Mouse (Mus musculus) cerebellum, adult 9-10 months (tissue): ENCODE measurements around the gene Gmds.

Experiments used
- DNase-seq: peaks from one replicate; pipeline ENCODE4 v3.0.0; 2022

Gmds gene

GRCm38 (mm10) chr13:32266721-32267120, 71.8 kb downstream of the Gmds start:
- no peak for DNase-seq

GRCm38 (mm10) chr13:32256121-32256520, 82.4 kb downstream of the Gmds start:
- no peak for DNase-seq

DNA sequence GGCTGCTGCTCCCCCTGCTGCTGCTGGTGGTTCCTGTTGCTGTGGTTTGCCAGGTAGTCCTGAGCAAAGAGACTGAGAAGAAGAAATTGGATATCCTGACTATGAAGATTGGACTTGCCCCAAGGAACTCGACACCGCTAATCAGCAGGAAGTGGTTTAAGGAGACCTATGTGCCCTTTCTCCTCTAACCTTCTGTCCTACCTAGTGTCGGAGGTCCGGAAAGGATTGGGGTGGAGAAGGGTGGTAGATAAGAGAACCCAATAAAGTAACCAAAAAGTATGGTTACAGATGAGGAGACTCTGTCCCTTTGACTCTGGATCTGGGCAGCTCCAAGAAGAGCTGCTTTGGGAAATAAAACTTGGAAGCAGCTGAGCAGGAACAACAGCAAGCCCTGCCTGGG, 86.3 kb downstream of the Gmds start:
- no peak for DNase-seq

DNA sequence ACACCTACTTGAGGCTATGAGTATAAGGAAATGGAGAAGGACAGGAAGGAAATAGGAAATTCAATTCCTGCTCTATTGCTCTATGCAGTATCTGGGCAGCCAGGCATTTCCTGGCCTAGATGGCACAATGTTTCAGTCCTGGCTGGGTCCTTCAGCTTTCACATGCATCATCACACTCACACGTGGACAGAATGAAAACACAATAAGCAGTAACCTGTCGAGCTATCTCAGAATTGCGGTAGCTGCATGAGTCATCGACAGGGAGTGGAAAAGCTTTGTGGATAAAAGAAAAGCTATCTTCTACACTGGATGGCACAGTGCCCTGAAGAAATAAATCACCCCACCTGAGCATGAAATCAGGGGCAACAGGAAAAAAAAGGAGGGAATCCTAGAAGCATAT, 96.3 kb downstream of the Gmds start:
- no peak for DNase-seq

DNA sequence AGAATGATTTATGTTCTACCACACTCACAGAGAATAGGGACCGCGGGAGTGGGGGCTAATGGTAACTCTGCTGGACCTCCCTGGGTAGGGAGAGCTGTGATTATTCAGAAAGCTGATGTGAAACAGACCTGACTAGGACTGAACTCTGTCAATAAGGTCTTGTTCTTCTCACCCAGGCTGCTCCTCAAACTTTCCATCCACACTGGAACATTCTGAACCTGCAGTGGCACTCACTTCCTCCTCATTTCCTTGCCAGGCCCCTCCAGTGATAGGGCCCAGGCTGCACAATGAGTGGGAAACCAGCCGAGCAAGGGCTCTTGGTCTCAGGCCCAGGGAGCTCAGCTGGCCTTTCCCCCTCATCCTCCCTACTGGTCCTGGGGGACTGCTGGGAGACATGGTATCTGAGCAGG, 102.3 kb downstream of the Gmds start:
- no peak for DNase-seq

- no peak for DNase-seq
Measured at GRCm38 (mm10) chr13:32235046-32235445, 103.5 kb downstream of the Gmds start.

DNA sequence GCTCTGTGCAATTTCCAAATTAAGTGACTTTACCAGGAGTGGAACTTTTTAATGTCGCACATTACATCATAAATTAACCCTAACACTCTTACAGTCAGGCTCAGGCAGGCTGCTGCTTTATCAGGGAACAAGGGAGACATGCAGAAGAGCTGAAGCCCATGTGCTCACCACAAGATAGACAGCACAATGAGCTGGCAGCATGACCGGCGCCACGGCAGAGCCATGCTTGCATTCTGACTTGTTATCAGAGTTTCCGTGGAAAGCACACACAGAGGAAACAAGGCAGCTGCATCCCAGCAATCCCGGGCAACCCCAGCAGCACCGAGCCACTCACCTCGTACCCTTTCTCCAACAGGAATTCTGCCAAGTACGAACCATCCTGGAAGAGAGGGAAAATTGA, 104.5 kb downstream of the Gmds start:
- no peak for DNase-seq

GRCm38 (mm10) chr13:32232391-32232790, 106.1 kb downstream of the Gmds start:
- DNase-seq: no peak

GRCm38 (mm10) chr13:32231956-32232355, 106.6 kb downstream of the Gmds start:
- DNase-seq: no peak

GRCm38 (mm10) chr13:32227874-32228562, 110.5 kb downstream of the Gmds start:
- no peak for DNase-seq

DNA sequence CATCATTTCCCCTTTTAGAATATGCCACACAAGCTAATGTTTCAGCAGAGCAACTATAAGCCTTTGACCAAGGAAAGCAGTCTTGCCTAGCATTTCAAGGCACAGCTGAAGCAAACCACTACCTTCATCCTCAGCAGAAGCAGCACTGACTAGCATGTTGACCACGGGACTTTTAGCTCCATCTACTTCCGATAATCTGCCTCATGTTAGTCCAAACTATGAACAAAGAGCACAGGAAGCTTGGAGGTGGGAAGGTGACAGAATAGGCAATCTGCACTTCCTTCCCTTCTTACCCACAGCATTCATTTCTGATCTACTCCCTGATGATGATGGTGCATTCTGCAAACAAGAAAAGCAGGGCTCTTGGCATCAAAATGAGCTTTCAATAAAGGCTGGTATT, 120.9 kb downstream of the Gmds start:
- DNase-seq: no peak

DNA sequence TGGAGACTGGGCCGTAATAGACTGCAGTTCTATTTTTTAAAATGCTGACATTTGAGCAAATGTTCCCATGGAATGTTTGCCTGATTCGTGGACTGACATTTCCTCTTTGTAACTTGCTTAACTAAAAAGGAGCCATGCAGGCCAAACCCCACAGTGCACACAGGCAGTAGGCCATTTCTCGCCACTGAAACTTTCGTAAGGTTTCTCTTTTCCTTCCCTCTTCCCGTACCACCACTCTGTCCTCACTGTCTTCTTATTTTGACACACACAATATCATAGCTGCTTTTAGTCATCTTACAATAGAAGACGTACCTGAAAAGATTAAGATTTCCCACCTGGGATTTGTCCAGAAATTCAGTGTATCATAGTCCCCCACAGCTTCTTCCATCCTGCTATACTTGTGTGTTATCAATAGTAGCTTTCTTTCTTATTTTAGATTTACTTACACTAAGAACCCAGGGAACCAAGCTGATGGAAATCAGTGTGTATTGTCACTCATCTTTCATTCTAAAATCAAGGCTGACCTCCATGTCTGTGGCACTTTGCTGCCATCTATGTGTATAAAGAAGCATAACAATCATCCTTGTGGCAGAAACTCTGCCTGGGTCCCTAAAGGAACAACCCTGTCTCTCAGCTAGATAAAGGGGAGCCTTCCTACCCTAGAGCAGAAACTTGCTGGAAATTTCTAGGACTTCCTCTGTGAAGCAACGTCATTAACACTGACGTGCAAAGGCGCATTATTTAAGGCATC, 124.7 kb downstream of the Gmds start:
- peak; percentile 52 for DNase-seq

GRCm38 (mm10) chr13:32212125-32212524, 126.4 kb downstream of the Gmds start:
- no peak for DNase-seq

DNA sequence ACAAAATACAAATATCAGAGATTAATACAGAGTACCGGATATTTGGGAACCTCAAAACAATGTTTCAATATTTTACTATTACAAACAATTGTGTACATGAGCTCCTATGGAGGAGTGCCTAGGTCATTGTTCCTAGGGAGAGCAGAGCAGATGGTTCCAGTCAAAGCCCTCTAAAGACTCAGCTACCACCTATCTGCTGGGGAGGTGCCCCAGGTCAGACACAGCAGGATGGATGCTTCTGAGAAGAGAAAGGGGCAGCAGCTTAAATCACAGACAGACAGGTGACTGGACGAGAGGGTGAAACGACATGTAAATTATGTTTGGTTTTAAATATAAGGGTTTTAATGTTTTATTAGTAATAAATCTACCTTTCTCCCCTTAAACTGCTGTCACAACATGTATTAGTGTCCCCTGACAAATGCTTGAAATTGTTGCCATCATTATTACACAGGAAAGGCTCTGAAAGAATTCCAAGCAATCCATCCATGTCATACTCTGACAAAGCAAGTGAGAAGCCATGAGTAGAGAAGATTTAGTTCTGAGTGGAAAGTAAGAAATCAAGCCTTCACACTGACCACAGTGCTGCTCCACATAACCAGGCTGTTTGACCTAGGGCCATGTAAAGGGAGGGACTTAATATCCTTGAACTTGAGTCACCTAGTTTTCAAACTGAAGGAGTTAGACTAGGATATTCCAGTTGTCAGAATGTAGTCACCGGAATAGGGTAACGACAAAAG, 131.2 kb downstream of the Gmds start:
- no peak for DNase-seq

DNA sequence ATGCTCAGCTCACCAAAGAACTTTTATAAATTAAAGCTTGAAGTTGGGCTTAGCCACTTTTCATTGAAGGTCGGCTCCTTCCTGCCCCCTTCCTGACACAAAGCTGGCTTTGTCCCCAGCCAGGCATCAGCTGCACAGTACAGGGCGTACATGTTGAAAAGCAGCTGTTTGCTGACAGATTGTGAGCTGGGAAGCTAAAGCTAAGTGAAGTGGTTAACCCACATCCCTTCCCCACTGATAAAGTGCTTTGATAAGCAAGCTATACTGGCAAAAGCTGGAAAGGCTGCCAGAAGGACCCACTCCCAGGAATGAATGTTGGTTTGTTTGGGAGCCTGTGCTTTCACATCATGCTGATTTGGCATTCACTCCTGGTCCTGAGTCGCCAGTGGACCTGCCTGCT, 158.6 kb downstream of the Gmds start:
- no peak for DNase-seq

DNA sequence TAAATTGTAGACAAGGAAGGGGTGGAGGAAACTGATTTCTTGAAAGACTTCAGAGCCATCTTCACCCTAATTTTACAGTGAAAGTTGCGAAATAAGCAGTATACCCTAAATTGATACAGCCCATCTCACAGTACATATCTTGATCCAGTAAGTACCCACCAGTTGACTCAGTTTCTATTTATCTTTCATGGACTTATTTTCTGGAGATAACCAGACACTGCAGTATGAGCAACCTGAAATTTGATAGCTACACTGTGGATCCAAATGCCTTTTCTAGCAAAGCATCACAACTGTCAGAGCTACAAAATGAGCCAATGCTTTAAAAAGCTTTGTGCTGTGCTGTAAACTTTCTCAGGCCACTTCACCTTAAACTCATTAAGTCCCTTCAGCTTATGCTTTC, 159.9 kb downstream of the Gmds start:
- no peak for DNase-seq

DNA sequence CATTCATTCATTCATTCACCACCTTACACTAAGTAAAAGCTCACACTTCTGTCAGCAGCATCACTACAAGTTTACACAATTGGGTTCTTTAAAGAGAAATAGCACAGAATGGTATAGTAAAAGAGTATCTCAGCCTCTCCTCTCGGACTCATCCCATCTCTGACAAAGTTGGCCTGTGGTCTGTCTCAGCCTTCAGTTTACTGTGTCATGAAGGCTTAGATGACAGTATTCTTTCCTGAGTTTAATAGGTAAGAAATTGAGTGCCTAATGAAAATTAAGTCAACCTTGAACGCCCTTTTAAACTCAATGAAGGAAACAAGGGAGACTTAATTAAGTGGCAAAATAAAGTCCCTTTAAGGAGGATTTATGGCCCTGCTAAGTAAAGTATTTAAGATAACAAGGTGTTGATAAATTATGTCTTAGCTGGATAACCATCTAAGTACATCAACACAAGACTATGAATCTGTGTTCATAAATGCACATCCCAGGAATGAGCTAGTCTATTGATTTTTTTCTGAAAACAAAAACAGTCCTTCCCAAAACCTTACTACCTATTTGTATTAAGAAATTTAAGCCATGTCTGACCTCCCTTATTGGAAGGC, 160.6 kb downstream of the Gmds start:
- no peak for DNase-seq

DNA sequence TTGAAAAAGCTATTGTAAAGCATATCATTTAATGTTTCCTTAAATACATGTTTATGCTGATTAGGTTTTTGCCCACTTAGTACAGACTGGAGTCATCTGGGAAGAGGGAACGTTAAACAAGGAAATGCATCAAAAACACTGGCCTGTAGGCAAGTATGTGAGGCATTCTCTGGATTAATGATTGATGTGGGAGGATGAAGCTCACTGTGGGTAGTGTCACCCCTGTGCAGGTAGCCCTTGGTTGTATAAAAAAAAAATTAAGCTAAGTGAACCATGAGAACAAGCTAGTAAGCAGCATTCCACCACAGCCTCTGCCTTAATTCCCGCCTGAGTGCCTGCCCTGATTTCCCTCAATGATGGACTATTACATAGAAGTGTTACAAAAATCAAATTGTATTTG, 163.5 kb downstream of the Gmds start:
- no peak for DNase-seq

GRCm38 (mm10) chr13:32169173-32169572, 169.4 kb downstream of the Gmds start:
- DNase-seq: no peak

- DNase-seq: no peak
Measured at GRCm38 (mm10) chr13:32167806-32168205, 170.7 kb downstream of the Gmds start.

- no peak for DNase-seq
Measured at GRCm38 (mm10) chr13:32165581-32165980, 173.0 kb downstream of the Gmds start.

- DNase-seq: no peak
Measured at GRCm38 (mm10) chr13:32161567-32161966, 177.0 kb downstream of the Gmds start.

GRCm38 (mm10) chr13:32158240-32158639, 180.3 kb downstream of the Gmds start:
- no peak for DNase-seq

- DNase-seq: peak; percentile 73
Measured at GRCm38 (mm10) chr13:32145916-32146315, 192.6 kb downstream of the Gmds start.
